Mouse (Mus musculus): ENCODE results near the gene Gm45716.
"Not testable (repeated sequence)": the region's sequence is repeated elsewhere in the genome, so short reads cannot be mapped to it uniquely, and the experiment has no call there.

Gene Gm45716

GRCm38 (mm10) chr11:90251923-90252322, 64.4 kb downstream of the Gm45716 start:
- no peak for DNase-seq

- DNase-seq = no peak
These were observed 64.9 kb downstream of the Gm45716 start for GRCm38 (mm10) chr11:90252366-90252765.

- DNase-seq = peak; percentile 59
These were observed 67.1 kb downstream of the Gm45716 start for GRCm38 (mm10) chr11:90254536-90254935.

GRCm38 (mm10) chr11:90255687-90256086, 68.2 kb downstream of the Gm45716 start:
- DNase-seq = no peak

GRCm38 (mm10) chr11:90256833-90257525, 69.5 kb downstream of the Gm45716 start:
- DNase-seq = no peak

- no peak for DNase-seq
These were observed 70.9 kb downstream of the Gm45716 start for GRCm38 (mm10) chr11:90258321-90258927.

GRCm38 (mm10) chr11:90259071-90259470, 71.6 kb downstream of the Gm45716 start:
- DNase-seq = no peak

GRCm38 (mm10) chr11:90259826-90260225, 72.3 kb downstream of the Gm45716 start:
- no peak for DNase-seq

GRCm38 (mm10) chr11:90264180-90264579, 76.7 kb downstream of the Gm45716 start:
- DNase-seq = no peak

- no peak for DNase-seq
These were observed 78.1 kb downstream of the Gm45716 start for GRCm38 (mm10) chr11:90265581-90265980.

GRCm38 (mm10) chr11:90268934-90269333, 81.5 kb downstream of the Gm45716 start:
- no peak for DNase-seq

- peak; percentile 44 for DNase-seq
These were observed 82.1 kb downstream of the Gm45716 start for GRCm38 (mm10) chr11:90269398-90270123.

GRCm38 (mm10) chr11:90270132-90270877, 82.8 kb downstream of the Gm45716 start:
- no peak for DNase-seq

GRCm38 (mm10) chr11:90274187-90274586, 86.7 kb downstream of the Gm45716 start:
- DNase-seq = no peak

GRCm38 (mm10) chr11:90275663-90276062, 88.2 kb downstream of the Gm45716 start:
- no peak for DNase-seq

GRCm38 (mm10) chr11:90276150-90276549, 88.7 kb downstream of the Gm45716 start:
- DNase-seq = no peak

- DNase-seq = no peak
These were observed 89.1 kb downstream of the Gm45716 start for GRCm38 (mm10) chr11:90276561-90276960.

GRCm38 (mm10) chr11:90280069-90280468, 92.6 kb downstream of the Gm45716 start:
- DNase-seq = no peak

GRCm38 (mm10) chr11:90281943-90282342, 94.5 kb downstream of the Gm45716 start:
- DNase-seq = not testable (repeated sequence)

GRCm38 (mm10) chr11:90283159-90283558, 95.7 kb downstream of the Gm45716 start:
- no peak for DNase-seq

- peak; percentile 63 for DNase-seq
These were observed 96.1 kb downstream of the Gm45716 start for GRCm38 (mm10) chr11:90283601-90284000.

- DNase-seq = no peak
These were observed 96.6 kb downstream of the Gm45716 start for GRCm38 (mm10) chr11:90284079-90284478.

- no peak for DNase-seq
These were observed 97.1 kb downstream of the Gm45716 start for GRCm38 (mm10) chr11:90284623-90285022.
